Mouse (Mus musculus): ENCODE results near the gene Cdc37. TPM values are rescaled to one million over a fixed set of nuclear protein-coding genes. Genes with fewer than 3 reads are reported as not detected.
"Not testable (repeated sequence)": the region's sequence is repeated elsewhere in the genome, so short reads cannot be mapped to it uniquely, and the experiment has no call there.

Gene Cdc37
- polyA plus RNA-seq (2012; rRNA removed), result 14.4 and 24.9 TPM in 2 replicates

- H3K4me1 ChIP-seq (ENCODE audit: control insufficient read depth, insufficient read depth, insufficient read length, low read length), result peaks cover 15% of the 10 kb centered on the region
- H3K27me3 ChIP-seq (ENCODE audit: control insufficient read depth, insufficient read depth, low read length), result 0 out of 2 replicates have a peak, but pooled peaks cover 7% of the 10 kb centered on the region
- H3K36me3 ChIP-seq (ENCODE audit: control insufficient read depth, insufficient read depth, low read length), result 0 out of 2 replicates have a peak, but pooled peaks cover under 1% of the 10 kb centered on the region
- H3K27ac ChIP-seq (ENCODE audit: insufficient read depth, low read depth, low read length), result no peak within 1 kb of the TSS
- peak within 1 kb of the TSS; percentile 95 for H3K4me3 ChIP-seq (ENCODE audit: low read depth, low read length)
- under 1% methylated on average over 56 of the region's 56 CpGs for WGBS
- TF ChIP-seq CTCF (IDR thresholded peaks at IDR 0.05; ENCODE audit: extremely low read depth, insufficient read length, insufficient replicate concordance, low read depth, low read length) (no peak), POLR2A (IDR thresholded peaks at IDR 0.05; ENCODE audit: low read depth, low read length) (no peak)
These were observed at the start of gene Cdc37 for GRCm38 (mm10) chr9:21149654-21150419. Gene Cdc37 (minus strand): TSS chr9:21149982.

GRCm38 (mm10) chr9:21198960-21199359 lies 49.2 kb upstream of the Cdc37 start:
- TF ChIP-seq POLR2A (IDR thresholded peaks at IDR 0.05; ENCODE audit: low read depth, low read length) (no peak), CTCF (IDR thresholded peaks at IDR 0.05; ENCODE audit: extremely low read depth, insufficient read length, insufficient replicate concordance, low read depth, low read length) (no peak)
- H3K27ac ChIP-seq (ENCODE audit: insufficient read depth, low read depth, low read length), result no peak overlapping the region
- H3K27me3 ChIP-seq (ENCODE audit: control insufficient read depth, insufficient read depth, low read length), result no peaks in the 10 kb centered on the region
- 86% methylated on average over 3 of the region's 3 CpGs for WGBS
- H3K4me1 ChIP-seq (ENCODE audit: control insufficient read depth, insufficient read depth, insufficient read length, low read length), result no peaks in the 10 kb centered on the region; the same call in 1 of the 2 replicates
- H3K36me3 ChIP-seq (ENCODE audit: control insufficient read depth, insufficient read depth, low read length), result no peaks in the 10 kb centered on the region
- no peak overlapping the region for H3K4me3 ChIP-seq (ENCODE audit: low read depth, low read length)

DNA sequence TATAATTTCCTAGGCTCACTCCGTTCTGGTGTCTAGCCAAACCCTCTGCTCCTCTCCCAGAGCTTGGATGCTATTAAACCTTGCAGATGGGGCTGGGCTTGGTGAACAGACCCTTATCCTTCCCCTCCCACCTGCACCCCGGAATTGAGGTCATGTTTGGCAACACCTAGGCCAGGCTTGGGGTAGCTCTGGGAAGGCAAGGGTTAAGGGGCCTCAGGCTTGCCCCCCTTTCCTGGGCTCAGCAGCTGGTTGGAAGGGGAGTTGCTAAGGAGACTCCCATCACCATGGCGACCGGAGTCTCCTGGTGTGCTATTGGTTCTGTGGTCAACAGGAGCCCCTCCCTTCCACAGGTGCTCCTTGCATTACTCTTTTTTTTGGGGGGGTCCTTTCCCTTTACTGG lies 48.2 kb upstream of the Cdc37 start:
- no peak overlapping the region for H3K27ac ChIP-seq (ENCODE audit: insufficient read depth, low read depth, low read length)
- H3K27me3 ChIP-seq (ENCODE audit: control insufficient read depth, insufficient read depth, low read length), result no peaks in the 10 kb centered on the region
- no peaks in the 10 kb centered on the region; the same call in 1 of the 2 replicates for H3K4me1 ChIP-seq (ENCODE audit: control insufficient read depth, insufficient read depth, insufficient read length, low read length)
- 66% methylated on average over 4 of the region's 4 CpGs for WGBS
- TF ChIP-seq POLR2A (IDR thresholded peaks at IDR 0.05; ENCODE audit: low read depth, low read length), result no peak
- TF ChIP-seq CTCF (IDR thresholded peaks at IDR 0.05; ENCODE audit: extremely low read depth, insufficient read length, insufficient replicate concordance, low read depth, low read length), result no peak
- H3K4me3 ChIP-seq (ENCODE audit: low read depth, low read length), result no peak overlapping the region
- H3K36me3 ChIP-seq (ENCODE audit: control insufficient read depth, insufficient read depth, low read length), result no peaks in the 10 kb centered on the region

DNA sequence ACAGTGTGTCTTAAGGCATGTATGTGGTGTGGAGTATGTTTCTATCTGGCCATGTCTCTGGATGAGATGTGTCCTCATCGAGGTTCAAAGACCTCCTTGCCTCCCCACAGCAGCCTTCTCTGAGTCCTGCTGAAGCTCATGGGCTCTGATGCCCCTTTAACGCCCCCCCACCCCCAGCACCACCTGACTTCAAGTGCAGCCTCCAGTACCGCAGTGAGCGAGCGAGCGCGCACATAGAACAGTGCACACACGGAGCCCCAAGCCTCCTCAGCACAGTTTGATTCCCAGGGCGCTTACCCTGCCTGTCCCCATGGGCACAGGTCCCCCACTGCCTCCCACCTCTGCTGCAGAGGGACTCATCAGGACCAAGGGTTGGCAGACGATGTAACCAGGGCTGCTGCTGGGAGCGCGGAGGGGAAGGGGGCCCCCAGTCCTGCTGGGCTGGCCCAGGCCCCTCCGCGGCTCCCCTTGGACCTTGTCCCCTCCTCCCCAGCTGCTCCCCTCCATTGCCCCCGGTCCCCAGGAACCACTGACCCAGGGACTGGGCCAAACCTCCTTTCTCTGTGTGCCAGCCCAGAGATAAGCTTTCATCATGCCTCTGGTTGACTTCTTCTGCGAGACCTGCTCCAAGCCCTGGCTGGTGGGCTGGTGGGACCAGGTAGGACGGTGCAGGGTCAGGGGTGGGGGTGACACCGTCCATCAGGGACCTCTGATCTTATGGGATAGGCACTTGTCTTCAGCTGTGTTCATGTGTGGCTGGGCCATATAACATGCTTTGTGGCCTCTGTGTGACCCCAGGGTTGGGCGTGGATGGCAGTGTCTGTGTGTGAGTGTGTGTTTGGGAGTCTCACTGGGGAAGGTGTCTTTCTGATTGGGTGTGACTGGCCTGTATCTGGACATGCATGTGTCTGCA lies 47.0 kb upstream of the Cdc37 start:
- H3K27ac ChIP-seq (ENCODE audit: insufficient read depth, low read depth, low read length), result no peak overlapping the region
- WGBS, result 48% methylated on average over 19 of the region's 19 CpGs
- no peaks in the 10 kb centered on the region for H3K27me3 ChIP-seq (ENCODE audit: control insufficient read depth, insufficient read depth, low read length)
- TF ChIP-seq CTCF (IDR thresholded peaks at IDR 0.05; ENCODE audit: extremely low read depth, insufficient read length, insufficient replicate concordance, low read depth, low read length), result no peak
- TF ChIP-seq POLR2A (IDR thresholded peaks at IDR 0.05; ENCODE audit: low read depth, low read length), result no peak
- no peak overlapping the region for H3K4me3 ChIP-seq (ENCODE audit: low read depth, low read length)
- H3K36me3 ChIP-seq (ENCODE audit: control insufficient read depth, insufficient read depth, low read length), result 0 out of 2 replicates have a peak, but pooled peaks cover 3% of the 10 kb centered on the region
- no peaks in the 10 kb centered on the region; the same call in 1 of the 2 replicates for H3K4me1 ChIP-seq (ENCODE audit: control insufficient read depth, insufficient read depth, insufficient read length, low read length)

DNA sequence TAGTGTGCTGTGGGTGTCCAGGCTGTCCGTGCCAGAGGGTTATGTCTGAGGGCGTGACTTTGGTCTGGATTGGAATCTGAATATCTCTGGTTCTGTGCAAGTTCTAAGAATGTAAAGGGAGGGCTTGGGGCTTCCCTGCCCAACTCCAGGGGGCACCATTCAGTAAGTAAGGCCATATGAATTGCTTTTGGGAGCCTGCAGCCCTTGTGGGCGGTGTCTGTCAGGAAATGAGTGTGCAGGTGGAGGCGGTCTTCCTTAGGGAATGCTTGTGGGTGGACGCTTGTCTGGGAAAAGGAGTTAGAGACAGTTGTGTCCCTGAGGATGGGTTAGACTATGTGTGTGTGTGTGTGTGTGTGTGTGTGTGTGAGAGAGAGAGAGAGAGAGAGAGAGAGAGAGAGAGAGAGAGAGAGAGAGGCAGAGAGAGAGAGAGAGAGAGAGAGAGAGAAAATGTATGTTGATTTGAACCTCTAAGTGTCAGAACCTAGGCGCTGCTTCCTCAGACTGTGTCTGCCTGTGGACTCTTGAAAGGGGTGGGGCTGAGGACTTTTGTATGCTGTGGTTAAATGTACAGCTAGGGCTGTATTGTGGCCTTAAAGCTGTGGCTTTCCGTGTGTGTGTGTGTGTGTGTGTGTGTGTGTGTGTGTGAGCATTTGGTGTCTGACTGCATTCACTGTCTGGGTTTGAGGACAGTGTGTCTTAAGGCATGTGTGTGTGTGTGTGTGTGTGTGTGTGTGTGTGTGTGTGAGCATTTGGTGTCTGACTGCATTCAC lies 46.1 kb upstream of the Cdc37 start:
- not testable (repeated sequence) for H3K4me1 ChIP-seq (ENCODE audit: control insufficient read depth, insufficient read depth, insufficient read length, low read length); H3K4me3 ChIP-seq (ENCODE audit: low read depth, low read length); H3K27me3 ChIP-seq (ENCODE audit: control insufficient read depth, insufficient read depth, low read length); H3K27ac ChIP-seq (ENCODE audit: insufficient read depth, low read depth, low read length); H3K36me3 ChIP-seq (ENCODE audit: control insufficient read depth, insufficient read depth, low read length)
- 57% methylated on average over 7 of the region's 7 CpGs for WGBS

DNA sequence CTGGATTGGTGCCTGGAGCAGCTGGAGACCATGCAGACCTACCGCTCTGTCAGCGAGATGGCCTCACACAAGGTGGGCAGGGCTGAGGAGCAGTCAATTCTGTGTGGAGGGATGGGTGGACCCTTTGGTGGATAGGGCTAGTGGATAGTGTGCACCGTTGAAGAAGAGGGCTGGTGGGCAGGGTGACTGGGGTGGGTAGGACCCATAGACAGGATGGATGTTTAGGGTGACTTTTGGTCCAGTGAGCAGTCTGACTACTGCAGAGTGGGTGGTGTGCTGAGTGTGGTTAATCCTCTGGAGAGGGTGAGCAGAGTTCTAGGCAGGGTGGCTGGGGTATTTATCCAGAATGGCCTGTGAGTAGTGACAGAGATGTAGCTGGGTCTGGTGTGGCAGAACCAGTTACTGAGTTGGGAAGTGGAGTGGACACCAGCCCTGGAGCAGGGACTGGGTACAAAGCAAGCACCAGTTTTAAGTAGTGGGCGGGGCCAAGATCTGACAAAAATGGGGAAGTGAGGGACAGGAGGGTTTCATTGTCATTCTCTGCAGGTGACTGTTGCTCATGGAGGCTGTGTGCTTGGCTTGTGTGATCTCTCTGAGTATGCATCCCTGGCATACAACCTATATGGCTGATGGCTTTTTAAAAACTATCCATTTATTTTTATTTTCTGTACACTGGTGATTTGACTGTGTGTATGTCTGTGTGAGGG lies 45.2 kb upstream of the Cdc37 start:
- TF ChIP-seq CTCF (IDR thresholded peaks at IDR 0.05; ENCODE audit: extremely low read depth, insufficient read length, insufficient replicate concordance, low read depth, low read length) (no peak), POLR2A (IDR thresholded peaks at IDR 0.05; ENCODE audit: low read depth, low read length) (no peak)
- Histone ChIP-seq H3K36me3 (ENCODE audit: control insufficient read depth, insufficient read depth, low read length) (0 out of 2 replicates have a peak, but pooled peaks cover 3% of the 10 kb centered on the region), H3K4me3 (ENCODE audit: low read depth, low read length) (no peak overlapping the region), H3K4me1 (ENCODE audit: control insufficient read depth, insufficient read depth, insufficient read length, low read length) (no peaks in the 10 kb centered on the region; the same call in 1 of the 2 replicates), H3K27ac (ENCODE audit: insufficient read depth, low read depth, low read length) (no peak overlapping the region), H3K27me3 (ENCODE audit: control insufficient read depth, insufficient read depth, low read length) (no peaks in the 10 kb centered on the region)
- 89% methylated on average over 4 of the region's 4 CpGs for WGBS

All from small intestine, adult 2 months (tissue).